Mouse (Mus musculus): ENCODE measurements around the gene Lin28a. TPM values are rescaled to one million over a fixed set of nuclear protein-coding genes. Genes with fewer than 3 reads are reported as not detected.

The Lin28a gene
- polyA plus RNA-seq, 1 experiment, result not detected

DNA sequence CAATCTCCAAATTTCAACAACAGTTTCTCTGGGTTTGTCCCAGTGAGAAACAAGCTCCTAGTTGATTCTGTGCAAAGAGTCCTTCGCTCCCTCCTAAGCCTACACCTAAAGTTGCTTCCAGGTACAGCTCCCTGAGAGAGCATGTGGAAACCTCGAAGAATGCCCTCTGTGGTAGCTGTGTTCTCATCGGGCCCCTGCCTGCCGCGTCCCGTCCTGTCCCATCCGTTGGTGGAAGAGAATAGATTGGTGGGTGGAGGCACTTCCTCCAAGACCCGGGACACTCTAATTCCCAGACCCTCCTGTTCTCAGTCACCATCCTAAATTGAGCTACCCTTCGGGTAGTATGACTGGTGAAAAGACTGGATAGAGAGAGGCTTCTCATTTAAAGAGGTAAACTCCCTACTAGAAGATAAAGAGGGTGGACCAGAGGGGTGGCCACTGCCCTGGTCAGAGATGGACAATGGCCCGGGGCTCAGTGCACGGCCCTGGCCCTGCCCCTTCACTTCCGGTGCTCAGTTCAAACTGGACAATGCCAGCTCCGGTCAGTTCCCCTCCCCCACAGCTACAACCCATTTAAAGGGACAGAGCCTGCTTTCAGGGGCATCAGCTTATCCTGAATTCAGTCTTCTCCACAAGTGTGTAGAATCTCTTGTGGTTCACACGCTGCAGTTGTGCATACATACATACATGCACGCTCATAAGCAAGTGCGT, 1.2 kb upstream of the Lin28a start:
- Histone ChIP-seq H3K4me1 (ENCODE audit: control insufficient read depth, insufficient read depth, low read length) (no peaks in the 10 kb centered on the region), H3K4me3 (ENCODE audit: insufficient read depth, low read length) (no peak overlapping the region), H3K27ac (ENCODE audit: insufficient read depth, low read length) (no peak overlapping the region)
- no peak for TF ChIP-seq CTCF (IDR thresholded peaks at IDR 0.05; ENCODE audit: extremely low read depth, insufficient read depth, low read length)
- TF ChIP-seq POLR2A (IDR thresholded peaks at IDR 0.05; ENCODE audit: extremely low read depth, insufficient read depth, low read length), result no peak

DNA sequence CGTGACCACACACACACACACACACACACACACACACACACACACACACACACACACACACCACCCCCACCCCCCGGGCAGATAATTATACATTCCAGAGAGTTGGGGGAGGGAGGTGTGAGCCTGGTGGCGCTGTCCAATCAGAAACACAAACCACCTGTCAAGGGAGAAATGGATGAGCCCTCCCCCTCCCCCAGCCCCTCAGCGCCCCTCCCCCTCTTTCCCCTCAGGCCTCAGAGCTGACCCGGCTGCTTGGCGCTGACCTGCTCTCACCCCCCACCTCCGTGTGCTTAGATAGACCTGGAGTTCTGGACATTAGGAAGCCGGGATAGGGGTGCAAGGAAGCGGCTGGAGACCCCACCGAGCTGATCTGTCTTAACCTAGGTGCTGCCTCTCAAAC, 569 bp upstream of the Lin28a start:
- Histone ChIP-seq H3K4me3 (ENCODE audit: insufficient read depth, low read length) (no peak overlapping the region), H3K27ac (ENCODE audit: insufficient read depth, low read length) (no peak overlapping the region), H3K4me1 (ENCODE audit: control insufficient read depth, insufficient read depth, low read length) (no peaks in the 10 kb centered on the region)
- no peak for TF ChIP-seq POLR2A (IDR thresholded peaks at IDR 0.05; ENCODE audit: extremely low read depth, insufficient read depth, low read length)
- no peak for TF ChIP-seq CTCF (IDR thresholded peaks at IDR 0.05; ENCODE audit: extremely low read depth, insufficient read depth, low read length)

DNA sequence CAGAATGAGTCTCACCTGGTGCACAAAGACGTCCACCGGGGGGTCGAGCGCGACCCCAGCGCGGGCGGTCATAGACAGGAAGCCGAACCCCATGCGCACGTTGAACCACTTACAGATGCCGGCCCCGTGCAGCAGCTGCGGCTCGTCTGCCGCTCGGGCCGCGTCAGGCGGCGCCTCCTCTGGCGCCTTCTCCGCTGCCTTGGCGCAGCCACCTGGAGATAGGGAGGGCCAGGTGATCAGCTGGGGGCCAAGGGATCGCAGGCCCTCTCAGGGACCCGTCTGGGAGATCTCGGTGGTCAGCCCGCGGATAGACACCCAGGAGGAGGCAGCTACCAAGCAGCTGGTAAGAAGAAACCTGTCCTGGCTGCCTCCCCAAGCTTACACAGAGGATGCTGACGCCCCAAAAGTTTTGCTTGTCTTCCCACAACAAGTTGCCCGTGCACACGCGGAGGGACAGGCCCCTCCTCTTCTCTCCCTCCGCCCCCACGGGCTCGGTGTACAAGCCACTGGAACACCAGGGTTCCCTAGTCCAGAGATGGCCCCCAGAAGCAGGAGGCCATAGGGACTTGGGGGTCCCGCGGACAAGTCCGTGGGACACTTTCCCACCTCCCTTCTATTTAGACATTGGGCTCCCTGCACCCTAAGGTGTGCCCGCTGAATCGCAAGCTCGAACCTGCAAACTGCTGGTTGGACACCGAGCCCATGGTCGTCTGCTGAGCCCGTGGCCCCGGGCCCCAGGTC, 433 bp downstream of the Lin28a start:
- Histone ChIP-seq H3K27ac (ENCODE audit: insufficient read depth, low read length) (no peak overlapping the region), H3K4me1 (ENCODE audit: control insufficient read depth, insufficient read depth, low read length) (no peaks in the 10 kb centered on the region), H3K4me3 (ENCODE audit: insufficient read depth, low read length) (no peak overlapping the region)
- TF ChIP-seq CTCF (IDR thresholded peaks at IDR 0.05; ENCODE audit: extremely low read depth, insufficient read depth, low read length) (no peak), POLR2A (IDR thresholded peaks at IDR 0.05; ENCODE audit: extremely low read depth, insufficient read depth, low read length) (no peak)

DNA sequence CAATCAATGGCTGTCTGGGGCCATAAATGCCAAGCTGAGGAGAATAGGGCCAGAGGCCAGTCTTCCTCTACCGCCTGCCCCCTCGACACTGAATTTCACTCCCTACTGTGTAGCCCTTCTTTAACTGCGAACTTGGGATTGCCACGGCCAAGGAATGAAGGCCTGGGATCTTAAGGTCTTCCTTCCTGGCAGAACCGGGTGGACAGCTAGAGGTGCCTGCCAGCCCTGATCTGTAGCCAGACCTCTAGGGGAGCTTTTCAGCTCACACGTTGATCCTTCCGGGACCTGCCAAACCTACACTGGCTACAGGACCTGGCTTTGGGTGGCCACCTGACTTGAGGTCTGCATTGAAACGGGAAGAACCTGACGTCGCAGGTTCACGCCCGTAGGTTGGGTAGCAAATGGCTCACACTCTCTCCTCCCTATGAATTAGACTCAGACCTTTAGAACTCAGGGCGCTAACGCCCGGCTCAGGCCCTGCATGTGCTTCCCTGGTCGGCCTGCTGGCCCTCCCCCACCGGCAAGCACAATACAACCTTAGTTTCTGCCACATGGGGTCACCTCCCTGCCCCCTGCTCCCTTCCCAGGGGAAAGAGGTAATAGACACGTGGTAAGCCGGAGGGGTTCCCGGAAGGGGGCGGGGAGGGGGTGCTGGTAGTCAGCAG, 1.3 kb downstream of the Lin28a start:
- H3K4me1 ChIP-seq (ENCODE audit: control insufficient read depth, insufficient read depth, low read length), result no peaks in the 10 kb centered on the region
- H3K4me3 ChIP-seq (ENCODE audit: insufficient read depth, low read length), result no peak overlapping the region
- TF ChIP-seq CTCF (IDR thresholded peaks at IDR 0.05; ENCODE audit: extremely low read depth, insufficient read depth, low read length) (no peak), POLR2A (IDR thresholded peaks at IDR 0.05; ENCODE audit: extremely low read depth, insufficient read depth, low read length) (no peak)
- H3K27ac ChIP-seq (ENCODE audit: insufficient read depth, low read length), result no peak overlapping the region

DNA sequence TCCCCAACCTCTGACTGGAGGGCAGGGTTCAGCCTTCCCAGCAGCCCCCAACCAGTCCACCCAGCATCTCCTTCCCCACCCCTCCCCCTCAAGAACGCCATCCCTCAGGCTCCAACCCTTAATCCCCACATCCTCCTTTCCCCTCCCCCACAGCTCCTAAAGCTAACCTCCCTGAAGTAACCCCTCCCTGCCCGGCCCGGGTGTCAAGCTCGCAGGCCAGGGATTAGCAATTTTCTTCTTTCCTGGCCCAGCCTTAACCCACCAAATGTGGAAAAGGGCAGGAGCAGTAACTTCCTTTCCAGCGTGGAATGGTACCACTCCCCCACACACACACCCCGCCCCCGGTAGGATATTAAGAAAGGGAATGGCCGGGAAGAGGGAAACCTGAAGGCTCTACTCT, 1.9 kb downstream of the Lin28a start:
- Histone ChIP-seq H3K4me1 (ENCODE audit: control insufficient read depth, insufficient read depth, low read length) (no peaks in the 10 kb centered on the region), H3K27ac (ENCODE audit: insufficient read depth, low read length) (no peak overlapping the region), H3K4me3 (ENCODE audit: insufficient read depth, low read length) (no peak overlapping the region)
- no peak for TF ChIP-seq CTCF (IDR thresholded peaks at IDR 0.05; ENCODE audit: extremely low read depth, insufficient read depth, low read length)
- TF ChIP-seq POLR2A (IDR thresholded peaks at IDR 0.05; ENCODE audit: extremely low read depth, insufficient read depth, low read length), result no peak

DNA sequence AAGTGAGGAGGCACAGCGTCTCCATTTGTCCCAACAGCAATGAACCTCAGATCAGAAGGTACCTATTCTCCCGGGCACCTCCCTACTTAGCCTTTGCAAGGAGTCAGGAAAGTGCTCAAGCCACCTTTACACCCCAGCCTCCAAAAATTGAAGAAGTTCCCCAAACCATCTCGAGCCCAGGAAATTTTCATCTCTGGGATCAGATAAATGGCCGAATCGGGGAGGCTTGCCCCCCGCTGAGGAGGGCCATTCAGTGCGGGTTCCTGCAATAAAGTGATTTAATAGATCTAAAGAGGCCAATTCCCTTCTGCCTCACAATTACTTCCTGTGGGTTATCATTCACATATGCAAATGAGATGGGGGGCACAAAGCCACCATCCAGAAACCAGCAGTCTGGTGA, 2.4 kb downstream of the Lin28a start:
- TF ChIP-seq POLR2A (IDR thresholded peaks at IDR 0.05; ENCODE audit: extremely low read depth, insufficient read depth, low read length), result no peak
- TF ChIP-seq CTCF (IDR thresholded peaks at IDR 0.05; ENCODE audit: extremely low read depth, insufficient read depth, low read length), result no peak
- Histone ChIP-seq H3K4me1 (ENCODE audit: control insufficient read depth, insufficient read depth, low read length) (no peaks in the 10 kb centered on the region), H3K27ac (ENCODE audit: insufficient read depth, low read length) (no peak overlapping the region), H3K4me3 (ENCODE audit: insufficient read depth, low read length) (no peak overlapping the region)

DNA sequence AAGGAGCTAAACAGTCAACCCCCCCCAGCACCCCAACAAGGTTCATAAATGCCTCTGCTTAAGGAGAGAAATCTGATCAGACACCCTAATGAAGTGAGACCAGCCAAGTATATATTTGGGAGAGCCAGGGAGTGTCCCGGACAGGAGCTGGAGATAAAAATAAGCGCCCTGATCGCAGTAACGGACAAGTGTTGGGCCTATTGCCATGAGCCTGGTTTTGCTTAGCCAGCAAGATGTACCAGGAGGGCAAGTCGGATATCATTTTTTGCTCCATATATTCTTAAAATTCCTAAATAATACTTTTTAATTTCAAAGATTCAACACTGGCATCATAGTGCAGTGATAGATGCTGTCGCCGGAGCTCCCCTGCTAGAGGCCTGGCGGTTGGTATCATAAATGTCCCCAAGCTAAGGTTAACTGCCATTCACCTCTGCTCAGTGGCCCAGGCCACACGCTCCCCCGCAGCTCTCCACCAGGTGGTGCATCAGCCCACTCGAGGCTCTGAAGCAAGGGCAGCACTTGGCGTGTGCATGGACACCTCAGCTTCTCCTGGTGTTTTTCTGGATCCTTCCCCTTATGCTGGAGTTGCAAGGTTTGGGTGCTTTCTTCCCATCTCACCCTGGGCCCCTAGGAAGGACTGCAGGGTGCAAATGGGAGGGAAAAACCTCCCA, 5.6 kb downstream of the Lin28a start:
- TF ChIP-seq CTCF (IDR thresholded peaks at IDR 0.05; ENCODE audit: extremely low read depth, insufficient read depth, low read length) (no peak), POLR2A (IDR thresholded peaks at IDR 0.05; ENCODE audit: extremely low read depth, insufficient read depth, low read length) (no peak)
- Histone ChIP-seq H3K4me1 (ENCODE audit: control insufficient read depth, insufficient read depth, low read length) (no peaks in the 10 kb centered on the region), H3K27ac (ENCODE audit: insufficient read depth, low read length) (no peak overlapping the region), H3K4me3 (ENCODE audit: insufficient read depth, low read length) (no peak overlapping the region)

DNA sequence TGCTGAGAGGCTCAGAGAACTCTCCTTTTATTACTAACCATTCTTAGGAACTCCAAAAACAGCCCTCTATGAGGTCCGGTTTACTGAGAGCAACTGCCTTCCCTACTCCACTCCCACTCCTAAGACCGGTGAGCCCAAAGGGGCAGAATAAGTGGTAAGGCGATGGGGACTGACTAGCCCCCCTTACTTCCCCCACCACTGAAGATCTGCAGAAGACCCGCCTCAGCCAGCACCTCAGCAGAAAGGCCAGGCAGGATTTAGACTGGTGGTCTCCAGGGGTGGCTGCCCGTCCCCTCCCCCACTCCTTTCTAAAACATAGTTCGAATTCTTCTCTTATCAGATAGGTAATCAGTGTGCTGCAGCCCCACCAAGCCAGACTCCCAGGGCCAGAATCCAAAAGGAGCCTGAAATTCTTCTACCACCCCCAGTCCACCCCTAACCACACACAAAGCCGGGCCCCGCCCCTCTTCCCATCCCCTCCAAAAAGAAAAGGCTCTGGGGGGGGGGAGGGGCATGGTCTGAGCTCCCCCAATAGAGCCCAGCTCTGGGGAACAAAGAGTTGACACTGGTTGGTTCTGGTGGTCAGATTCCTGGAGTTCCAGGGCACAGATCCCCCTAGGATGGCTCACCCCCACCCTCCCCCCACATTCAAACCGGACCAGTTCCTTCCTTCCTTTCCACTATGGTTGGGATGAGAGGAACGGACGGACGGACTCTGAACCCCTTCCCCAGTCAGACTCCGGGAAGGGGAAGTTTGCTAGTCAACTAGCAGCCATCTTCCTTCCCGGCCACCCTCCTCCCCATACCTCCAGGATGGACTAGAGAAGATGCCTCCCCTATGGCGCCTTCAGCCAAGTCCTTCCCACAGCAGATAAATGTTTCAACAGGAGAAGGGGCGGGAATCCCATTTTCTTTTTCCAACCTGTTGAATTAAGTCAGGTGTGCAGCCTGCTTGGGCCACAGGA, 6.9 kb downstream of the Lin28a start:
- no peak overlapping the region for H3K4me3 ChIP-seq (ENCODE audit: insufficient read depth, low read length)
- TF ChIP-seq CTCF (IDR thresholded peaks at IDR 0.05; ENCODE audit: extremely low read depth, insufficient read depth, low read length), result no peak
- no peak for TF ChIP-seq POLR2A (IDR thresholded peaks at IDR 0.05; ENCODE audit: extremely low read depth, insufficient read depth, low read length)
- H3K27ac ChIP-seq (ENCODE audit: insufficient read depth, low read length), result no peak overlapping the region
- H3K4me1 ChIP-seq (ENCODE audit: control insufficient read depth, insufficient read depth, low read length), result no peaks in the 10 kb centered on the region

Measured in cortical plate, adult 2 months (tissue).